Mouse (Mus musculus): ENCODE data around the gene Srrm4.

Srrm4 gene

DNA sequence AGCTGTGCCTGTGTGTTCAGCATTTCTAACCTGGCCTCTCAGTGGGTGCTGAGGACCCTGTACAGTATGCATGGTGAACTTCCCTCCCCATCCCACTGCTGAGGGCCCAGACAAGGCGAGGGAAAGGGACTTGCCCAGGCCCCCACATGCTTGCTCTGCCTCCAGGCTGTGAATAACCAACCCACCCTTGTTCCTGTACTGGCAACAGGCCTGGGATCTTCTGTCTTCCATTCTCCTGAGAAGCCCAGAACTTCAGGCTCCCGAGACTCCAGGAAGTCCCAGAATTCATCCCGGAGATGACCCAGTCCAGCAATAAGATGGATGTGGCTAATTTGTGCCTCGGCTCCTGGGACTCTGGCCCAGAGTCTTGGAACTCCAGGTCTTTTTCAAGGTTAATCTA, 105.5 kb downstream of the Srrm4 start:
- DNase-seq: no peak

DNA sequence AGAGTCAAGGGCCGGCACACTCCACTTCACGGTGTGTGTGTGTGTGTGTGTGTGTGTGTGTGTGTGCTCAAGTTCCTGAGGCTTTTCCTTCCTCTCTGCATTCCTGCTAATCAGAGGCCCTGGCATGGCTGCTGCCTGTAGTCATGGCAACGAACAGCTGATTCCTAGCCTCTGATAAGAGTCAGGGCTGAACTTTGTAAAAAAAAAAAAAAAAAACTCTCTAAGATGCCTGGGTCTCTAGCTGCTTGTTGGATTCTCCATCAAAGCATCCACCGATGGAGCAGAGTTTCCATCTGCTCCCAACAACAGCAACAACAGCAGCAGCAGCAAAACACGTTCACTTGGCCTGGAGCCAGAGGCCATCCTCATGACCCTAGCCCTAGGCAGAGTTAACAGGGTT, 106.5 kb downstream of the Srrm4 start:
- peak; percentile 9 to 17 for DNase-seq

DNA sequence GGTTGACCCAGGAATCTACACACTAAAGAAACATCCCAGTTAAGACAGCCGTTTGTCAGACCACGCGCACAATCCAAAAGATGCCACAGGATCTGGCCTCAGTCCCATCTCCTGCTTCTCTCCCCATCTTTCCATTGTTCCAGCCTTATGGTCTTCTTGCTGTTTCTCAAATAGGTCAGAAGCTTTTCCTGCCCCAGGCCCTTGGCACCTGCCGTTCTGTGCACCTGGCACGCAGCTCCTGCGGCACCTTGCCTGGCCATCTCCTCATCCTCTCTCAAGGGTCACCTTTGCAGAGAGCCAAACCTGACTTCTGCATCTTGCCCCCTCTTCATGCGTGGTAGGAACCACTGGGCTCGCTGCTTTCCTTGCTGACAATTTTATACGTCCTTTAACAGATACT, 107.4 kb downstream of the Srrm4 start:
- DNase-seq: no peak

DNA sequence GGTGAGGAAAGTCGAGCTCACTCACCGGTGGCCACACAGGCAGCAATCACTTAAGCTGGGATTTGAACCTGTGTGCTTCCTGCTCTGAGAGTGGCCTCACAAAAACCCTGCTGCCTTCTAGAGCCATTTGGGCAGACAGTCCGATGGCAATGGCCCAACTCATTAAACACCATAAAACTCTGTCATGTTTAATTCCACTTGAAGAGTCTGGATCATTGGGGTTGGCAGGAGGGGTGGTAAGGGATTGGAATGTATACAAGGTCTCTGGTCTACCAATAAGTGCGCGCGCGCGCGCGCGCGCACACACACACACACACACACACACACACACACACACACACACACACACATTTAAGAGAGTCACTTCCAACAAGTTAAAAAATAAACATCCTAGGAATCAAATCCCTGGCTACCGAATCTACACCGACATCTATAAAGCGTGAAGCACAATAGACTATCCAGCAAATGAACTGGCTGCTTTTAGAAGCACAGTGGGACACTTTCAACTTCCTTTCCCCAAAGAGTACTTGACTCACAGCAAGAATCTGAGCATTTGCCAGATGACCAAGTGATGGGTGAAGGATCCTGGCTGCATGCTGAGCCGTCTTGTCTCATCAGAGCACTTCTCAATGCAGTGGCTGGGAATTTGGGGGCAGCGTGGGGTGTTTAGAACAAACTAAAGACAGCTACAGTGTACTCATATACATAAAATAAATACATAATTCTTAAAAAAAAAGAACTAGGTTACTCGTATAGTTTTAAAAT, 112.8 kb downstream of the Srrm4 start:
- DNase-seq: no peak

DNA sequence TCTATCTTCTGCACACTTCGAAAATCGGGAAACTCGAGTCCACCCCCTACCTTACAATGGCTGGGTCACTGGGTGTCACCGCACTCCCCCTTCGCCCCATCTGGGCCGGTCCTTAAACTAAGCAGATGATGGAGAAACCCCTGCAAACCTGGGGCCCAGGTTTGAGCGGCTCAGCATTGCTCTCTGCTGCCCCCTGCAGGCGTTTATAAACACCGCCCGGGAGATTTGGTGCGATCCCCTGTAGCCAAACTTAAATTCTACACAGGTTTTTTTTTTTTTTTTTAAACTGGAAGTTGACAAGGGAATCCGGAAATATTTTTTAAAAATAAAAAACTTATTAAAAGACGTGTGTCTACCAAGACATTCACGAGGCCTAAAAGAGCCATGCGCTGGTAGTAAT, 115.6 kb downstream of the Srrm4 start:
- no peak for DNase-seq

DNA sequence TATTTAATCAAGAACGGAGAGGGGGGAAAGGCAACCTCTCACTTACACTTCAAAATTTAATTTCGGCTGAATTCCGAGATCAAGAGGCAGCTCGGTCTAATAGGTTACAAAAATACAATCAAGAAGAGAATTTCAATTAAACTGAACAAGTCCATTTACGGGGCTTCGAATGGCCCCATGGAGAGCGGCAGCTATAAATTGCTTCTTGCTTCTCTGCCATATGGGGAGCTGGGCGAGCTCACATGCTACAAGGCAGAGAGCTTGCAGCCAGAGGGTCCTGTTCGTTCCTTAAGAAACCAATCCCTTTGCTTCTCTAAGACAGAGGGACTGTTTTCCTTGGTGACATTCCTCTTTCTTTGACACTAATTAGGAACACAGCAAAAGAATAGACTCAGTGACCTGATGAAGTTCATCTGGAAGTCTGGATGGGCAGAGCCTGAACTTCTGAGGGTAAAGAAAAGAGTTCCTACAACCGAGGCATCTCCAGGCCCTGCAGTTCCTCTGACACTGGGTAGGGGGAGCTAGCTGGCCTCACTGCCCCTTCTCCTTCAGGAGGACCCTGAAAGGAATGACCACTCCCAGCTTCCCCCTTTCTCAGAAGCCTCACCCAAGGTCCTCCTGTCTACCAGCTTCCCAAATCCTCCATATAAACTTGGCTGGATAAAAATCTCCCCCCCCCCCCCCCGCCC, 130.1 kb downstream of the Srrm4 start:
- no peak for DNase-seq

DNA sequence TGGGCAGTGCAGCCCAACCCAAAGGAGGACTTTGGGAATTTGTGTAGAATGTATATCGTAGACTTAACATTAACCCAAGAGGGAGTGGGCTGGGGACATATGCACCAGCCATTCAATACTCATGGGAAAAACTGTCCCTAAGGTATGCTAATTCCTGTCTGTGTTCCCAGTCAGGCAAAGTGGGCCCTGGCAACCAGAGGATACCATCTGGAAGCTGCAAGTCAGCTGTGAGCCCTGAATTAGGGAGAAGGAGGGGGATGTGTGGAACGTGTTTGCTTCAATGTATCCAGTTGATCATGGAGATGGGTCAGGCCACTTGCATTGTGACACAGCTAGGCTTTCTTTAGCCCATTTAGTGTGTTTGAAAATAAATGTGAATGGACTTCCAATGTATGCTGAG, 131.6 kb downstream of the Srrm4 start:
- DNase-seq: no peak

DNA sequence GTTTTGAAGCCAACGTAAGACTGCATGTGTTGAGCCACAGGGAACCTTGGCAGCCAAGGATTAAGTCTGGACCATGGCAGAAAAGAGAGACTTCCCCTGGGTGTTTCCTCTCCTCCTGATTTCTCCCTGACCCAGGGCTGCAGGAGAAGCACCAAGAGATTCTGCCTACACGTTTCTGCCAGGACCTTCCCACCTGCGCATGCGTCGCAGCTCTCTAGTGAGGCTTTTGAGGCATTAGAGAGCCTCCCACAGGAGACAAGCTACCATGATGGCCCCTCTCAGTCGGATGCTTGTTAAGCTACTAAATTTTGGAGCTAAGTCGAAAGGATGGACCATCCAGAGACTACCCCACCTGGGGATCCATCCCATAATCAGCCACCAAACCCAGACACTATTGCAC, 133.8 kb downstream of the Srrm4 start:
- no peak for DNase-seq

DNA sequence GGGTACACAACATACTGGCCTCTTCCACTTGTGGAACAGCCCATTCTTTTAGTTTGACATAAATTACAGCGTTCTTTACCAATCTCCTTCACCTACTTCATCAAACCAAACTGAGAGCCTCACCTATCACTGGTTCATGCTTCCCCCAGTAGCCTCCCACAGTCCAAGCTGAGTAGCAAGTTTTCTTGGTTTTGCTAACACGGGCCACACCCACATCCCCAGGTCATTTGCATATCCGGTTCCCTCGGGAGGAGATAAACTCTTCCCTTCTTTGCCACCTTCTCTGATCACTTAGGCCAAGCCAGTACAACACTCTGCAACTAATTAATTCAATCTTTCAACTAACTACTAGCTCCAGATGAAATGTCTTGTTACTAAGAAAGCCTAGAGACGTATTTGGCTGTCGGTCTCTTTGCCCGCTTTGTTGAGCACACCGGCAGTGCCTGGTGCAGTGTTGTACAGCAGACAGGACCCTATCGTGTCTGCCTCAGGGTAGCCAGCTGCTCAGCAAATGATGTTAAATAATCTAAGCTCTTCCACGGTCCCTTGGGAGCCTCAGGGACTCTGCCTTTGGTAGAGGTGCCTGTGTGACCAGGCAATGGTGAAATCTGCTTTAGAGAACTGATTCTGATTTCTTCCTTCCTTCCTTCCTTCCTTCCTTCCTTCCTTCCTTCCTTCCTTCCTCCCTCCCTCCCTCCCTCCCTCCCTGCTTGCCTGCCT, 134.7 kb downstream of the Srrm4 start:
- no peak for DNase-seq

DNA sequence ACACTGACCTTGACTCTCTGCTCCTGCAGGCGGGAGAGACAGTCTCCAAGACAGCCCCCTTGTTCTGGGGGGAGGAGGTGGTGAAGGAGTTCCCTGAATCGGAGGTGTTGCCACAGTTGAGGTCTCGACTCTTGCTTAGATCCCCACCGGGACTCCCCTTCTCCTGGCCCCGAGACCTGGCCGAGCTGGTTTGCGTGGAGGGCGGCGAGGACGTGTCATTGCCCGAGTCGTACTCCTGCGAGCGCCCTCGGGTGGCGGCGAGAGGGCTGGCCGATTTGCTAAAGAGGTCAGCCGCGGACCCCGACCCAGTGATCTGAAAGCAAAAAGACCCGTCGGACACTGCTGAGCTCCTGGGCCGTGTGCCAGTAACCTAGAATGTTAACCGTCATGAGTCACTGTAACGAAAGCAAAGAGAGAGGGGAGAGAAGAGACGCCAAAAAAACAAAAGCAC, 138.2 kb downstream of the Srrm4 start:
- peak; percentile 50 to 63 for DNase-seq

DNA sequence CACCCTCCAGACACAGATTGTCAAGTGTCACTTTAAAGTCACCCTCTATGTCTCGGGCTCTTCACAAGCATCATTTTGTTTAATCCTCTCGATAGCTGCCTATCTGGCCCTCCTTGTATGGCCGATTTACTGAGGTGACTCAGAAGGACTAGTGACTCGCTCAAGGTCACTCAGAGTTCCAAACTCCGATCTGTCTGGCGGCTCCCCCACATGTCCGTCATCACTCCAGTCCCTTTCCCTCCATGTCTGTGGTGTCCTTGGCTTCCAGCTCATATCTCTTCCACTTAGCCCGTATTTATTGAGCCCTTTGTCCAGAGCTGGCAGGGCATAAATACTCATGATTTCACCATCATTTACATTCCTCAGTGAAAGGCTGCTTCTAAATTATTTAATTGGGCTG, 140.7 kb downstream of the Srrm4 start:
- DNase-seq: no peak

DNA sequence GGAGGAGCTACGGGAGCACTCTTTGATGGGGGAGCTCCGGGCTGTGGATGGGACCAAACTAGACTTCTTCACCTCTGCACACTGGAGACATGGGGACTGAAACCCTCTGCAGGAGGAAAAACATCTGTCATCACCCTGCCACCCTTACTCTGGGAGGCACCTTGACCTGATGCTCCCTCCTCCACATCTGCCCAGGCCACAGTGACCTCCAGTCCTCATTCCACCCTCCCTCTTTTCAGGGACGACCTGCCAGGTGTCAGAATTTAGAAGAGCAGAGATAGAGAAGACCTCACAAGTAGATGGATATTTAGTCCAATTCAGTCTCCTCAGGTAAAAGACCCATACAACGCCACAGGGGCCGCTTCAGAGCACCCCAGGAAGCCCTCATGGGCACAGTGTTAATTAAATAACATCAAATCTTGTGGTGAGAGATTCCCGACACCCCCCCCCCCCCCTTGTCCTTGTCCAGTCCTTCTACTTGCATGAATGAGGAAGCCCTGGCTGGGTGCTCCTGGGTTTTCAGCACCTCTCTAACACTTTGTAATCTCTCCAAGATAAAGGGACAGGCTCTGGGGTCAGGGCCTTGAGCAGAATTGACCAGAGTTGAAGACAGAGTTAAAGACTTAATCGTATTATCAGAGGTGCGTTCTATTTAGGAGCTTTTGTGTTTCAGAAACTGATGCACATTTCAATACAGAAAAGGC, 141.9 kb downstream of the Srrm4 start:
- DNase-seq: no peak

DNA sequence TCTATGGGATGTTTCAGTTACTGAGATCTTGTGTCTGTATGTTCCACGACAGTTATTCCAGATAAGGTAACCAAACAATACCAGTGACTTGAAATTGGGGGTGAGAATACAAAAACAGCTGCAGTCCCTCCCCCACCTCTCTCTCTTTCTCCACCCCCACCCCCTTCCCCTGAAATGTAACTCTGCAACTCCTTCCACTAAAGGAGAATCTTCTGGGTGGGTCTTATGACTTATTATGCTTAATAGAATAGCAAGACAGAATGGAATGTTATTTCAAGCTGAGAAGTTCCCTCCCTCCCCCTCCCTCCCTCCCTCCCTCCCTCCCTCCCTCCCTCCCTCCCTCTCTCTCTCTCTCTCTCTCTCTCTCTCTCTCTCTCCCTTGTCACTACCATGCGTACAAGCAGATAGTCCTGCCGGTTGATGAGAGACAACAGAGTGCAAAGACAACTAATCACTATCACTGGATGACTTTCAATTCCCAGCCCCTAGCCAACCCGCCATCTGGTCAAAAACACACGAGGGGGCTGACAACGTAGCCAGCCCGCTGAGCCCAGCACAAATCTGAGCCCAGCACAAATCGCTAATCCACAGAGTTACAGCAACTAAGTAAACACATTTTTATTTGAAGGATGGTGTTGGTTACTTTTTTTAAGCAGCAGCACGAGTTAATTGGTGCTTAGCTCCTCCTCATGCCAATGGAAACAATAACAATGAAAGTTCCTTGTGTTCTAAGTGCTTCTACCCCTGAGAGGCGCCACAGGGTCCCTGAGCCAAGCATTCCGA, 143.0 kb downstream of the Srrm4 start:
- DNase-seq: no peak

DNA sequence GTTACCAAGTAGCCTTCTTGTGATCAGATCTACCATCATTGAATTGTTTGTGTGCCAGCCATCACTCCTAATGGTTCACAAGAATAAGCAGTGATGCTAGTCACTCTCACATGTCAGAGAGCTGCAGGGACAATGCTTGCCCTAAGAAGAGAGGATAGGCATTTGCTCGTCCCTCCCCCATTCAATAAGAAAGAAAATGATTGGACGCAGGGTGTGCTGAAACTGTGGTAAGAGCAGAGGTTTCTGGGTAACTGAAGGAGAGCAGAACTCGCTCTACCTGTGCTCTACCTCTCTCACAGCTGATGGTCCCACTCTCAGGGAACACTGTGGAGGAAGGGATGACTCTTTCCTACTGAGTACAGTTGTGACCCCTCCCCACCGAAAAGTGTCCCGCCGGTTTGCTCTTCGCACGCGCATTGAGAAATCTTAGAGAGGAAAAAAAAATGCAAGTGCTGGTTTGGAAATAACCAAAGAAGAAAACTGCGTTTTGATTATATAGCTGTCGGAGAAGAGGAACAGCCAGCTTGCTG, 143.7 kb downstream of the Srrm4 start:
- no peak for DNase-seq

DNA sequence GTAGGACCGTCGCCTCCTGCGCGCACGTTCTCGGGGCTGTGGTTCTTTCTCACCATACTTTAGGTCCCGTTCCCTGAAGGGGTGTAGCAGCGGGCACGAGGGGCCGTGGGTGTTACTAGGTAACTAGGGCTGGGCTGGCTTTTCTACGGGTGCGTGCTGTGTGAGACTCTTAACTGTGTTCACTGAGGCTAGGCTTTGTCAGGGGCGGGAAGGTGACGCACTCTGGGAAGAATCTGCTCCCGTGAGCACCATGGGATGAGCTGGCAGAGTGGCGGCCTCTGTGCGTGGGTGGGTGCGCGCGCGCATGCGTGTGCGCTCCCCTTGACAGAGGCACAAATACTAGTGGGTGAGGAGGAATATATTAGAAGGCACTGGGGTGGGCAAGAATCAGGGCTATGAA, 145.1 kb downstream of the Srrm4 start:
- DNase-seq: no peak

DNA sequence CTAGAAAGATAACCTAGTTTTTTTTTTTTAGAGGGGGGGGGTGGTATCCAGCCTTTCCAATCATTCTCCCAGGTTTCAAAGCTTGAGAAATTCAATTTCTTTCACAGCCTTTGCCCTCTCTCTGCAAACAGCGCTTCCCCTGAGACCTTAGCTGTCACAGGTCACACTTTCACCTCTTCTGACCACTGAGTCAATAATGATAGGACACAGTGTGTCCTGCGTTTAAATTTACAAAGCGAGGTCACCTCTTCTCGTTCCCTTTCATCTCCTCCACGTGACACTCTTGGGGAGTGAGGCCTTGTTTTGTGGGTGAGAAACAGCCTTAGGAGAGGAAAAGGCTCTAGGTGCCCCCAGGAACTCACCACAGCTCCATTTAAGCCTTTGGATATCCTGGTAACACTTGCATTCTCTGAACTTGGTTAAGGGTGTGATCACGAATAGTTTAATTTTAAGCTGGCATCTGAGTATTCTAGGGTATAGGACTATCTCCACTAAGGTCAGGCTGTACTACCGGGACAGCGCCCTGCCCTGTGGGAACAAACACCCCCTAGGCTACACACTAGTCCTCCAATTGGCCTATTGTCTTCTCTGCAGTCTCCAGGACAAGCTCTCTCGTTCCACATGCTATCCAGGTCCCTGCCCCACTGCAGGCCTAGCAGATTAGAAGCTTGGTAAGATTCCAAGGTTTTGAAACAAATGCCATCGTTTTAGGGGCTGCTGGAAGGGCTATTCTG, 145.8 kb downstream of the Srrm4 start:
- DNase-seq: no peak

DNA sequence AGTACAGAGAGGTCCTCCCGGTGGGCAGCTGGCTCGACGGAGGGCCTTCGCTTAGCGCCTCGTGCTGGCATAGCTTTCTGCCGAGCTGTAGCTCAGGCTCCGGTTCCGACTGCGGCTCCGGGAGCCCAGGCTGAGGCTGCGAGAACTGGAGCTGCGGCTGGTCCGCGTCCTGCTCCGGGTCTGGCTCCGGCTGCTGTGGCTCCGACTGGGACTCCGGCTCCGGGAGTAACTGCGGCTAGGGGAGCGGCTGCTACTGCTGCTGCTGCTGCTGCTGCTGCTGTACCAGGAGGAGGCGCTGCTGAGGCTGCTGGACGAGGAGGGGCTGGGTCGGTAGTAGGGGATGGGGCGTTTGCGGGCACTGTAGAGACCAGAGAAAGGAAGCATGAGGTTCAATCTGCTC, 147.1 kb downstream of the Srrm4 start:
- no peak for DNase-seq

DNA sequence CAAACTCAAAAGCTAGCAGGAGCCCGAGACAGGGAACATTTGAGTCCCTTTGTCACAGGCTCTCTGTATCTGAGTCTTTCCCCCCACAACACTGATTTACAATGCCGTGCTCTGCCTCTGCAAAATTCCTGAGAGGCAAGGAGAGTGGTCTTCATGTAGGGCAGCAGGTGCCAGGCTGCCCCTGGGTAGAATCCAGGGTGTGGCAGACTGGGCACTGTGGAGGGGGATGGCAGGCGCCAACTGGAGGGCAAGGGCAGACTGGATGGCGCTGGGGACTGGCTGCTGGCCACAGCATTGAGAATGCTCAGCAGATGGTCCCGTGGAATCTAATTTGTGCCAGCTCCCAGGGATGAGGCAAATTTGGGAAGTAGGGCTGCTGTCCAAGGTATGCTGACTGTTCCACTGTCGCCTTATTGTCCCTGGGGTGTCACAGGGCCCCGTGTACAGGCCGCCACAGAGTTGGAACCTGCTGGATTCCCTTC, 148.1 kb downstream of the Srrm4 start:
- no peak for DNase-seq

DNA sequence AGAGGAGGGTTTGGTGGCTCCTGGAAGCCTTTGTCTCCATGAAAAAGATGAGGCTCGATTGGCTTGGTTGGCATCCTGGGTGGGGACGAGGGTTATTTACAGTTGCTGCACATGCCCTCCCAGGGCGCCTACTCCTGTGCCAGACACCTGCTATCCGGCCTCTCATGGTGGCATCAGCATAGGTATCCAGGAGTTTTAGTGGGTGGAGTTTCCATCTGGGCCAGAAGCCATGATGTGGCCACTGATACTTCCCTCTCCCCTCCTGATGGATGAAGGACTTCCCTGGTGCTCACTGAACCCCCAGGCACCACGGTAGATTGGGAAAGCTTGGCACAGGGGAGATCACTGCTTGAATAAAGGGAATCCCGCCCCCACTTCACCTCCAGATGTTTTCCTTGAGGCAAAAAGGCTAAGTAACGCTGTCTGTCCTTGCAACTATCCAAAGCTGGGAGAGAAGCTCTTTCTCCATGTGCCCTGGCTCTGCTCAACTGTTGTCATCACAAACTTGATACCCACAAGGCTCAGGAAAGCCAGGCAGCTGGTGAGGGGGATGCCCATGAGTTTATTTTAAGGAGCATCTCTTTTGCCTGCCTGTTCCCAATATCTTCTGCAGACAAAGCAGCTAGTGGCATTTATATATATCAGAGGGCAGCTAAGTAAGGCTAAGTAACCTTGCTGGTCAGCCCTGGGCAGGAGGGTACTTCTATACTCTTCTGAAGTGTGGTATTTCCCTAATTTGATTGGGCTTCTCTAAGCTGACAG, 148.7 kb downstream of the Srrm4 start:
- DNase-seq: no peak

DNA sequence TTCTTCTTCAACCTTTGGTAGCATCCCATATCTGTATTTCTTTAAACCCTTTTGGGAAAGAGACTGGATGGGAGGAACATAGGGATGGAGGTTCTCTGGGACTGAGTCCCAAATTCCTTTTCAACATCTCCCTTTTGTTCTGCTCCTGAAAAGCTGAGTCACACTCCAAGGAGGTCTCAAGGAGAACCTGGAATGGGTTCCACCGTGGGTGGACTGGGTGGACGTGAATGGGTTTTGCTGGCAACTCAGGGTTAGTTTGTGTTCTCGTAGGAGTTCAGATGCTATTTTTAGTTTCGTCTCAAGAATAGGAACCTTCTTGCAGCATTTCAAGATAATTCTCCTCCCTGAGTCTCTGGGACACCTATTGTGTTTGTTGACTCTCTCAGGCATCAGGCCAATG, 151.4 kb downstream of the Srrm4 start:
- DNase-seq: no peak

DNA sequence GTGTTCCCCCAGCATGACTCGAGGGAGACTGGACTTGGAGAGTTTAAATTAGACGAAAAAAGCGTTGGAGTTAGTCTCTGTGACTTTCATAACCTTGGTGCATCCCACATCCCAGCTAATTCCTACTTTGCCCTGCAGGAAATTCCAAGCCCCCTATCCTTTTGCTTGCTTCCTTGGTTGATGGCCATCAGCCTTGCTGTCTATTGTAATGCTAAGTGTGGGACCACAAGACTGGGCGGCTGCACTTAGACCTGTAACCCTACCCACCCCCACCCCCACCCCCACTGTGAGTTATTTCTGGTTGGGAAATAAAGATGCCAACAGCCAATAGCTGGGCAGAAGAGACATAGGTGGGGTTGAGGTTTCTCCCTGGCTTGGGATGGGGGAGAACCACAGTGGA, 153.3 kb downstream of the Srrm4 start:
- DNase-seq: no peak
